Mouse (Mus musculus) embryonic facial prominence, embryonic 10.5 days (tissue): ENCODE measurements around the gene Krt76. TPM values are rescaled to one million over a fixed set of nuclear protein-coding genes. Genes with fewer than 3 reads are reported as not detected.

Experiments used
- DNase-seq: peaks from one replicate; pipeline ENCODE4 v3.0.0-alpha.2; 2017; ENCODE audit warnings: low spot score
- H3K27ac ChIP-seq: fragments of 300-500 bp; sonication (generic); replicated peaks from 2 replicates; pipeline ENCODE4 v1.5.1; 2016; ENCODE audit warnings: mild to moderate bottlenecking
- H3K27me3 ChIP-seq: fragments of 300-500 bp; sonication (generic); replicated peaks from 2 replicates; pipeline ENCODE4 v1.6.1; 2016; ENCODE audit warnings: low read depth, mild to moderate bottlenecking; ENCODE audit not compliant: poor library complexity, severe bottlenecking
- H3K36me3 ChIP-seq: fragments of 300-500 bp; sonication (generic); replicated peaks from 2 replicates; pipeline ENCODE4 v1.6.1; 2016; ENCODE audit warnings: mild to moderate bottlenecking, moderate library complexity
- H3K4me1 ChIP-seq: fragments of 300-500 bp; sonication (generic); 2 replicates; pipeline ENCODE4 v1.6.1; 2016
- H3K4me3 ChIP-seq: fragments of 300-500 bp; sonication (generic); 2 replicates; pipeline ENCODE4 v1.5.1; 2016; ENCODE audit warnings: mild to moderate bottlenecking, moderate library complexity
- H3K9me3 ChIP-seq: fragments of 300-500 bp; sonication (generic); 2 replicates; pipeline ENCODE4 v1.6.1; 2016; ENCODE audit warnings: mild to moderate bottlenecking
- WGBS: fragments of 180-500 bp; shearing (Covaris S2); methylation state at CpG from one replicate; pipeline ENCODE4 v1.1.7; 2016; 5-methylcytosine and 5-hydroxymethylcytosine counted together
- microRNA-seq: library from miRNA; unstranded; fragments of <30 nt; microRNA quantifications from one replicate; pipeline ENCODE4, GENCODE M21; 2017
- polyA plus RNA-seq: library from polyadenylated mRNA; unstranded; fragments of >200 nt; fragmentation: Nextera tagmentation; extraction: Ambion mirVana; gene quantifications from 2 replicates; pipeline ENCODE4 v1.2.1, GENCODE M21; 2016

Gene Krt76
- polyA plus RNA-seq, 1 experiment from 2014 or later, result not detected

- DNase-seq, result no peak
- WGBS, result 60% methylated on average over 5 of the region's 5 CpGs
- H3K4me3 ChIP-seq, result no peak overlapping the region
- peaks cover 37% of the 10 kb centered on the region for H3K4me1 ChIP-seq
- H3K27ac ChIP-seq, result no peak overlapping the region
- H3K36me3 ChIP-seq, result no peaks in the 10 kb centered on the region
- H3K9me3 ChIP-seq, result no peaks in the 10 kb centered on the region
- peaks cover 92% of the 10 kb centered on the region for H3K27me3 ChIP-seq
Observed at GRCm38 (mm10) chr15:101856696-101857095, 36.0 kb downstream of the Krt76 start.

- Histone ChIP-seq H3K4me1 (peaks cover 36% of the 10 kb centered on the region), H3K4me3 (no peak overlapping the region), H3K27ac (no peak overlapping the region), H3K9me3 (no peaks in the 10 kb centered on the region), H3K36me3 (no peaks in the 10 kb centered on the region), H3K27me3 (peaks cover 84% of the 10 kb centered on the region)
- DNase-seq, result no peak
- WGBS, result 74% methylated on average over 3 of the region's 3 CpGs
Observed at GRCm38 (mm10) chr15:101855732-101856131, 37.0 kb downstream of the Krt76 start.

DNA sequence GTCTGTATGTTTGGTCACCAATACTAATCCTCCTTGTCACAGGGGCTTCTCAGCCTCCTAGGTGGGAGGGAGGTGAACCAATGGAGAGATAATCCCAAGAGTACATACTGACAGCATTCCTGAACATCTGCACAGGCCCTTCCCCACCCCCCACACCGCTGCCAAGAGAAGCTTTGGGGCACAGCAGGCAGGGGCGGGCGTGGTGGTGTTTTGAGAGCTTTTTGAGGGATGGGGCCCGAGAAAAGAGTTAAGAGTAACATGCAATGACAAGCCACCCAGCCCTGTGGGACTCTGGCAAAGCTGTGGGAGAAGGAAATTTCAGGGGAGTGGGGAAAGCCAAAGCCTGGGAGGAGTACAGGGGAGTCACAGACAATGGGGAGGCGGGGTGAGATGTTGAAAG is 38.4 kb downstream of the Krt76 start:
- no peak for DNase-seq
- no peaks in the 10 kb centered on the region for H3K36me3 ChIP-seq
- H3K4me3 ChIP-seq, result no peak overlapping the region
- no peaks in the 10 kb centered on the region for H3K9me3 ChIP-seq
- H3K4me1 ChIP-seq, result peaks cover 22% of the 10 kb centered on the region
- peaks cover 76% of the 10 kb centered on the region for H3K27me3 ChIP-seq
- H3K27ac ChIP-seq, result peak overlapping the region; percentile 10; the same call in 1 of the 2 replicates
- WGBS, result 11% methylated on average over 5 of the region's 5 CpGs

DNA sequence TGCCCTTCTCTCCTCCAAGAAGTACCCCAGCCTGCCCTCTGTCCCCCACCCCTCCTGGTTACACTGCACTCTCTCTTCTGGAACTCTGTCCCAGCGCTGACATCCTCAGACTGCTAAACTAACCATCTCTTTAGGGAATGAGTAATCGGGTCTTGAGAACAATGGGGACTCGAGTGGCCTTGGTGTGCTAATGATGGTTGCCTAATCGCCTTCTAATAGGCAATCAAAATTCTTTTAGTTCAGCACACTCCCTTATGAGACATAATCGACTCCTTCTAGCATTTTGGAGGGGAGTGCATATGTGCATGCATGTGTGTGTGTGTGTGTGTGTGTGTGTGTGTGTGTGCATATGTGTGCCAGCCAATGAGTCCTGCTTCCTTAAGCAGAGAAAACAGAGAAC is 40.1 kb downstream of the Krt76 start:
- H3K4me3 ChIP-seq, result no peak overlapping the region
- peaks cover 69% of the 10 kb centered on the region for H3K27me3 ChIP-seq
- H3K9me3 ChIP-seq, result no peaks in the 10 kb centered on the region
- WGBS, result 45% methylated on average over 5 of the region's 5 CpGs
- H3K27ac ChIP-seq, result no peak overlapping the region
- no peak for DNase-seq
- peaks cover 15% of the 10 kb centered on the region; the same call in 1 of the 2 replicates for H3K4me1 ChIP-seq
- H3K36me3 ChIP-seq, result no peaks in the 10 kb centered on the region

DNA sequence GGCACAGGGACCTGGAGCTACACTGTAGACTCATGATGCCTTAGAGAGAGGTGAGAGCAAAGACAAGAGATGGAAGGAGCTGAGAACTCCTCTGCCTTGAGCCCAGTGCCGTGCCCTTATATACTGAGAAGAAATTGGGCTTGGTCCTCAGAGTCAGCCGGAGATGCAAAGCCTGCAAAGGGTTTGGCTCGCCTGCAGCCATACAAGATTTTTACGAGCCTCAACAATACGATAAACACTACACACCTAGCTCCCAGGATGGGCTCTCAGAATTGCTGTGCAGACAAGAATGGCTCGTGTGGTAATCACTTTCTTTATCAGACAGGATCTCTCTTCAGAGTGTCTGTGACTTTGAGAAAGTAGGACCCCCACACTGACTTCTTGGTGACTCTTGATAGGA is 42.0 kb downstream of the Krt76 start, which contains the start of gene Krt1:
Krt1 (minus strand) TSS at position 101 of the 400 bp plus-strand sequence.
- no peak within 1 kb of the TSS for H3K4me3 ChIP-seq

GRCm38 (mm10) chr15:101845971-101846403 is 46.7 kb downstream of the Krt76 start:
- H3K27ac ChIP-seq, result peak overlapping the region; percentile 82
- peaks cover 14% of the 10 kb centered on the region for H3K4me1 ChIP-seq
- no peaks in the 10 kb centered on the region for H3K9me3 ChIP-seq
- no peaks in the 10 kb centered on the region for H3K36me3 ChIP-seq
- H3K4me3 ChIP-seq, result peak overlapping the region; percentile 69
- peaks cover 58% of the 10 kb centered on the region for H3K27me3 ChIP-seq
- WGBS, result 1% methylated on average over 37 of the region's 37 CpGs
- DNase-seq, result peak; percentile 72

More for the DNA sequence above, 42.0 kb downstream of the Krt76 start, which contains the start of gene Krt1:
- WGBS, result 88% methylated on average over 6 of the region's 6 CpGs
- no peak for DNase-seq
- no peaks in the 10 kb centered on the region for H3K36me3 ChIP-seq
- H3K9me3 ChIP-seq, result no peaks in the 10 kb centered on the region
- peaks cover 22% of the 10 kb centered on the region for H3K4me1 ChIP-seq
- H3K27ac ChIP-seq, result no peak within 1 kb of the TSS
- peaks cover 69% of the 10 kb centered on the region for H3K27me3 ChIP-seq

GRCm38 (mm10) chr15:101843192-101843591 is 49.5 kb downstream of the Krt76 start:
- Histone ChIP-seq H3K36me3 (no peaks in the 10 kb centered on the region), H3K27me3 (peaks cover 50% of the 10 kb centered on the region), H3K9me3 (no peaks in the 10 kb centered on the region), H3K27ac (no peak overlapping the region), H3K4me3 (no peak overlapping the region), H3K4me1 (peaks cover 14% of the 10 kb centered on the region)
- no peak for DNase-seq
- 70% methylated on average over 9 of the region's 9 CpGs for WGBS

DNA sequence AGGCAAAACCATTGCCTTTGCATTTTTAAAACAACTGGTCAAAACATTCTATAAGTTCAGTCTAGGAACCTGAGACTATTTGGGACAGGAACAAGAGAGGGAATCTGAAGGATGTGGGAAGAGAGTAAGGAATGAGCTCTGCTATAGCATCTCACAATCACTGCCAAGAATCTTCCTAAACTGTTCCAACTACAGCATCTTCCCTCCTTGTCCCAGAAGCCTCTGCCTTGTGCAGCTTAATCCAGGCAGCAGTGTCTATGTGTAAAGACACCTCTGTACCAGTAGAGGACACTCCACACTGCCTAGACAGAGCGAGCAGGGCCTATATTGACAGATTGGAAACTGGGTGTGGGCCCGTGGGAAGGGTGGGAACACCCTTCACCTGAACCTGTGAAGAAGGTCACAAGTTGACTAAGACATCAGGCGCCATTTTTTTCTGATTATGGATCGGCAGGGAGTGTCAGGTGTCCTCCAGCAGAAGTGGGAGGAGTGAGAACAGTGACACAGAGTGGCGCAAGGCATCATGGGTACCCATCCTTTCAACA is 57.9 kb downstream of the Krt76 start:
- Histone ChIP-seq H3K9me3 (no peaks in the 10 kb centered on the region), H3K4me1 (peaks cover 5% of the 10 kb centered on the region; the same call in 1 of the 2 replicates), H3K4me3 (no peak overlapping the region), H3K36me3 (no peaks in the 10 kb centered on the region), H3K27me3 (0 out of 2 replicates have a peak, but pooled peaks cover 8% of the 10 kb centered on the region), H3K27ac (no peak overlapping the region)
- WGBS, result 72% methylated on average over 5 of the region's 5 CpGs
- DNase-seq, result no peak

Small RNA genes within 50 kb of the gene (microRNA-seq; reads per million reads assigned to microRNA genes)
- not detected for gene Gm44356

Other genes with a start within 250 kb of the Krt76 start
- not detected in 2 replicates for gene Gm5478, start 245.5 kb downstream of the Krt76 start, polyA plus RNA-seq
- gene Krt6b, start 212.6 kb downstream of the Krt76 start, polyA plus RNA-seq, result not detected in 2 replicates
- 0.06 and 0.09 TPM in 2 replicates for gene Krt6a, start 198.6 kb downstream of the Krt76 start, polyA plus RNA-seq
- gene Krt5, start 180.0 kb downstream of the Krt76 start, polyA plus RNA-seq, result 1.1 and 5.4 TPM in 2 replicates
- not detected in 2 replicates for gene Krt71, start 149.8 kb downstream of the Krt76 start, polyA plus RNA-seq
- gene Krt72, start 106.5 kb downstream of the Krt76 start, polyA plus RNA-seq, result not detected in 2 replicates
- gene Krt73, start 90.6 kb downstream of the Krt76 start, polyA plus RNA-seq, result not detected in 2 replicates
- not detected in 2 replicates for gene Krt2, start 74.8 kb downstream of the Krt76 start, polyA plus RNA-seq
- 0.50 and 1.6 TPM in 2 replicates for gene Krt1, start 42.1 kb downstream of the Krt76 start, polyA plus RNA-seq
- 0.06 TPM in 1 of 2 replicates, not detected in the other for gene Krt77, start 23.2 kb downstream of the Krt76 start, polyA plus RNA-seq
- not detected in 2 replicates for gene Krt4, start 31.8 kb upstream of the Krt76 start, polyA plus RNA-seq
- 0.20 and 0.49 TPM in 2 replicates for gene Krt79, start 47.4 kb upstream of the Krt76 start, polyA plus RNA-seq
- gene Krt78, start 61.4 kb upstream of the Krt76 start, polyA plus RNA-seq, result not detected in 2 replicates
- 86.3 and 91.9 TPM in 2 replicates for gene Krt8, start 111.6 kb upstream of the Krt76 start, polyA plus RNA-seq
- 95.2 and 101 TPM in 2 replicates for gene Krt18, start 135.3 kb upstream of the Krt76 start, polyA plus RNA-seq
- 133 and 136 TPM in 2 replicates for gene Eif4b, start 180.9 kb upstream of the Krt76 start, polyA plus RNA-seq
- 12.3 and 14.9 TPM in 2 replicates for gene Tns2, start 207.5 kb upstream of the Krt76 start, polyA plus RNA-seq
- 12.7 and 13.2 TPM in 2 replicates for gene Spryd3, start 243.3 kb upstream of the Krt76 start, polyA plus RNA-seq